Mouse (Mus musculus): ENCODE data around the gene Klkb1.
"Not testable (repeated sequence)": the region's sequence is repeated elsewhere in the genome, so short reads cannot be mapped to it uniquely, and the experiment has no call there.

Gene Klkb1

DNA sequence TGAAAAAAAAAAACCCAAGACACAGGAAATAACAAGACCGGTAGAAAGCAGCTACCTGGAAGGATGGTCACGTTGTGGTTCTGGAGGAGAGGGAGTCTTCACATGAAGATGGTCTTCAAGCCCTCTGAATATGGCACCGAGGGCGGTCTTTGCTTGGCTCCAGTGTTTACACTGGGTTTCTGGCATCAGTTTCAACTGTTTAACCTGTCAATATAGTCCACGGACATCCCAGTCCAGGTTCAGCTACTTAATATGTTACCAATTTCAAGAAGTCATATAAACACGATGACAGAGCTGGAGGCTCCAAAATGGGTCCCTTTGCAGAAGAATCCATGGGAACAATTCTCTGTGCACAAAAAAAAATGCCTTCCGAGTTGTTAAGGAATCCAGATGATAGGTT, at the start of gene Klkb1:
Gene Klkb1, minus strand, starts transcription at position 173 of the 400 bp plus-strand sequence.
- DNase-seq (ENCODE audit: extremely low read depth, low read depth), result no peak

DNA sequence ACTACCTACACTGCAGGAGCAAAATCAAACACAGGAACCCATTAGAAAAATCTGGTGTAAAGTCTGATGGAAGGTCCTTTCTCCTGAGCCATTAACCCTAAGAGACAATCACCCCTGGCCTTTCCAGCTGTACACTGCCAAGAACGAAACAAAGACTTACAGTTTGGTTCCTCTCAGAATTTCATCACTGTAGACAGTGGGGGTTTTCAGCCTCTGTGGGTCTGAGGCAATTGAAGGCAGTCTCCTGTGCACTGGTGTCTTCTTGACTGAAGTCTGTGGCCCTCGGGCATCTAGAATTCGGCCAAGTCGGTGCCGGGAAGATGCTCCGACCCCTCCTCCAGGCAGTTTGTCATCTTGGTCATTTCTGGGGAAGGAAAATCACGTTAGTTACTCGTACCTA, 49.6 kb upstream of the Klkb1 start:
- DNase-seq (ENCODE audit: extremely low read depth, low read depth), result no peak

DNA sequence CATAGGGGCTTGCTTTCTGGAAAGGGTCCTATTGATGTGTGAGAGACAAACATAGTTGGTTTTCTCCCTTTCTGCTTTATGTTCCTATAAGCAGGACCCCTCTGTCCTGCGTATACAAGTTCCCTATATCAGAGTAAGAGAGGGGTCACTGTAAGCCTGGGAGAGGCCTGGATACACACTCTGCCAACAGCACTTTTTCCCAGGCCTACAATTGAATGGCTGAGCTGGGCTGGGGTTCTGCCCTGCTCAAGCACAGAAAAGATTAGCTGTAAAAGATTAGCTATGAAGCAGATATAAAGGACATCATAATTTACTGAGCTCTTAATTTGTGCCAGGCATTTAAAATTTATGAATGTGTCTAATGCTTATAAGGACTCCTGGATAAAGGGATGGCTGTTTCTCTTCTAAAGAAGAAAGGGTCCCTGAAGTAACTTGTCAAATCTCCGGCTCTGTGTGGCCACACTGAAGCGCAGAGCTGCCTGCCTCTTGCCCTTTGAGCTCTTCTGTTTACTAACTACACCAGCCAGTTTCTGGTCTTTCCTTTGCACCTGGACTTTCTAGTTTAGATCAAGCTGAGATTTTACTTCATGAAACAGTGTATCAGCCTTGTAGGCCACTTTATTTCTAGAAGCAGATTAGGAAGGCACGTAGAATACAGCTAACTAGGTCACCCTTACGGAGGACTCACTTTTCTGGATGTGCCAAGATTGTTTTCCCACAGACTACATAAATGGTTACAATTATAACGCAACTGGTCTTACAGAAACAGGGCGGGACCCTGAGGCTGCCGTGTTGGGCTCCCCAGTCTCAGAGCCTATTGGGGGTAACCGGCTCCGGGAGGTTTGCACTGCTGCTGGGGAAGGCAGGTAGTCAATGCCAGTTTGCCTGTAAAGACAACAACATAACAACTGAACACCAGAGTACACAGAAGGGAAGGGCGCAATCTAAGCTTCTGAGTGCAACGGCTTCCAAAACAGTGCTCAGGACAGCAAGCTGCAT, 47.3 kb upstream of the Klkb1 start:
- DNase-seq (ENCODE audit: extremely low read depth, low read depth), result no peak

DNA sequence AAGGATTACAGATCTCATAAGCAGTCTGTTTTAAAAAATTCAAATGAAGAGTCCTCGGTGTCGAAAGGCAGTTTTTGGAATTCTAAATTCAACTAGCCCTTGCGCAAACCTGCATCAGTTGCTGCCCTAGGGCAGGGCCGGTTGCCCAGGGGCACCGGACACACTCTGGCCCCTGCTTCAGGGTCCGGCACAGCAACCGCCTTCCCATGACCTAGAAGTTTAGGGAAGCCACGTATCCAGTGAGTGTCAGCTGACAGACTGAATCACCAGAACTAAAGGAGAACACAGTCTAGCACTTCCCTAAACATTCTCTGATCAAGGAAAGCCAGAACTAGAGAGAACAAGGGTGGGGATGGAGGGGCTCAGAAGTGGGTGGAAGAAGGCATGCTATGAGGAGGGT, 38.8 kb upstream of the Klkb1 start:
- DNase-seq (ENCODE audit: extremely low read depth, low read depth), result no peak

DNA sequence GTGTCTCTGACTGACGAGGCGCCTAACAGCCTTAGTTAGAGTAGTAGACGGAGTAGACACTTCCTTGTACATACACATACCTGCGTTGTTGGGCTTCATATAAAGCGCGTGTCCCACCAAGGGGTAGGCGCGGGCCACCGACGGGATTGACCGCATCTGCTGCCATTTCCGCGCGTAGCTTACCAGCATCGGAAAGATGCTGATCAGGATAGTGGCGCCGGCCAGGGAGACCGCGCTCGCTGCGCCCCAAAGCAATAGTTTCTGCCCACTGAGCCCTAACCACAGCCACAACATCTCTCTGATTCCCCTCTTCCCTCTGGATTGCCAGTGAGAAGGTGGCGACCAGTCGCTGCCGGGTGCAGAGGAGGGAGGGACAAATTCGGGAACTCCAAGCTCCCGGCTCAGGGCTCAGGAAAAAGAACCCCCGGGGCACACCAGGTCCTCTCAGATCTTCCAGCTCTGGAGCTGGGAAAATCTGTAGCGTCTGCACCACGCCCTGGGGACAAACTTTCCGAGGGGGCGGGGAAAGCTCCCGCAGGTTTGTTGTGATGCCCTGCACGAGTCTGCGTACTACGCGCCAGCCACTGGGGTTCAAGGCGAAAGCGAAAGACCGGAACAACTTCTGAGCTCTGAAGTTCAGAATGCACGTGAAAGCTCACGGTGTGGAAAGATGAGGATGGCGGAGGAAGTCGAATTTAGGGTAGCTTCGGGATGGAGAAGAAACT, 38.2 kb upstream of the Klkb1 start, which contains the start of gene Cyp4v3:
Gene Cyp4v3, minus strand, starts transcription at position 532 of the 725 bp plus-strand sequence.
- no peak for DNase-seq (ENCODE audit: extremely low read depth, low read depth)

DNA sequence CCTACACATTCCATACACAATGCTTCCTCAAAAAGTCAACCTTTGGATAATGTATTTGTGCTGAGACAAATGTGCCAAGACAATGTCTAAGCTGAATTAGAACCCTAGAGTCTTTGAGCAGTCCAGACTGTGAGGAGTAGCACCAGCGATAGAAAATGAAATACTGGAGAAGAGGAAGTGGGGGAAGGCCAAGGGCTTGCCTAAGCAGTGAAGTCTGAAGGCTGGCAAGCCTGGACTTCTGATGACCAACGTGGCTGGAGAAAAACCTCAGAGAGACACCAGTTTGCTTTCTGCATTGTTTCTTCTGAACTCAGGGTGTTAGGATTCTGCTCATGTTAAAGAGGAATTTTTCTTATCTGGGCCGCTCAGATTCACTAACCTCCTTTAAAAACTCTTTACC, 36.2 kb upstream of the Klkb1 start:
- DNase-seq (ENCODE audit: extremely low read depth, low read depth), result no peak

DNA sequence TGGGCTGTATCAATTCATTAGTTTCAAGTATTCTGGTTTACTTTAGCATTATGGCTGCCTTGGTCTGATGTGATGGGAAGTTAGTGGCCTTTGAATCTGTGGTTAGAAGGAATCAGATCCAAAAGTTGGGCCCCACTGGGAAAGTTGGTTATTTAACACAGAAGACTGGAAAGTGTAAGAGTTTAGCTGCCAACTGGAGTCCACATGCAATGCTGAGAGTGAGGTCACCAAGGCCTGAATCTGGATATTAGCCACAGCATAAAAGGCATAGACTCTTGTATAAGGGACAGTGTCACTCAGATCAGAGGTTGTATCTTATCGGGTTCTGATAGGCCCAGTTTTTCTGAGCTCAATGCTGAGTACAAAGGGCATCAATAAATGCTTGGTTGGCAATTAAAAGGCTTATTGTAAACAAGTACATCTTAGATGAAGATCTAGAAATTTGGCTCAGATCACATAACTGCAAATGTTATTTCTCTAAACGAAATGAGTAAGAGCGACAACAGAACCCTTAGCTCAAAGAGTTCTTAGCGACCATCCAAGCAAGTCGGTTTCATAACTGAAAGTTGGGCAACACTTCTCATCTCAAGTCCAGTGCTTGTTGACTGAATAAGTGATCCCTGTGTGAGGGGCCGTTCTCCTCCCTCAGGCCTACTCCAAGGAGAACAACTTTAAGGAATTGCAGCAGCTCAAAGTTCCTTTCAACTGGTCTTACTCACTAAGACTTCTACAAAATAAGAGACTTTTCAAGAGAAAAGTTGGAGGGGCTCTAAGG, 34.7 kb upstream of the Klkb1 start:
- no peak for DNase-seq (ENCODE audit: extremely low read depth, low read depth)

DNA sequence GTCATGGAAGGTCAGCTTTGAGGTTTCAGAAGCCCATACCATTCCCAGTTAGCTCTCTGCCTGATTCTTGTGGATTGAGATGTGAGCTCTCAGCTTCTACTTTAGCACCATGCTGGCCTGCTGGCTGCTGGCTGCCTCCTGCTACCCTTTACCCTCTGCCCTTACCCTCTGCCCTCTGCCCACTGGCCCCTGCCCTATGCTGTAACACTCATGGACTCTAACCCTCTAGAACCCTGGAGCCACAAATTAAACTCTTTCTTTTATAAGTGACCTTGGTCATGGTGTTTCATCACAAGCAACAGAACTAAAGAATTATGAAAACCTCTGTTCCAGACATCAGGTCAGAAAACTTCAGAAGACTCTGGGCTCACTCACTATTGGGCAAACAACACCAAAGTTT, 32.4 kb upstream of the Klkb1 start:
- DNase-seq (ENCODE audit: extremely low read depth, low read depth), result not testable (repeated sequence)

DNA sequence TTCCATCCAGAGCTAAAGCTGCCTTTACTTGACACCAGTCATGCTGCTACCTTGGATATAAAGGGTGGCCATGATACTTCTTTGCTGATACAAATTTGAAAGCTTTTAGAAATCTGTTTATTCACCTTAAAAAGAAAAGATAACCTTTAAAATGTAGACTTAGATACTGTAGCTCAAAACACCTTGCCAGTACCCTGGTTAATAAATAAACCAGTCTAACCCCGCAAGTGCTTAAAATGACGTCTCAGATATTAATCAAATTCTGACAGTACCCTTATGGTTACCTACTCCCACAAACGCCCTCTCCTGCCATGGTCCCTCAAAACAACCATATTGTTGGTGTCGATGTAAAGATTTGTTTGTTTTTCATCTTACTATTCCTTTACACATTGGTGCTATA, 29.5 kb upstream of the Klkb1 start:
- DNase-seq (ENCODE audit: extremely low read depth, low read depth), result no peak

DNA sequence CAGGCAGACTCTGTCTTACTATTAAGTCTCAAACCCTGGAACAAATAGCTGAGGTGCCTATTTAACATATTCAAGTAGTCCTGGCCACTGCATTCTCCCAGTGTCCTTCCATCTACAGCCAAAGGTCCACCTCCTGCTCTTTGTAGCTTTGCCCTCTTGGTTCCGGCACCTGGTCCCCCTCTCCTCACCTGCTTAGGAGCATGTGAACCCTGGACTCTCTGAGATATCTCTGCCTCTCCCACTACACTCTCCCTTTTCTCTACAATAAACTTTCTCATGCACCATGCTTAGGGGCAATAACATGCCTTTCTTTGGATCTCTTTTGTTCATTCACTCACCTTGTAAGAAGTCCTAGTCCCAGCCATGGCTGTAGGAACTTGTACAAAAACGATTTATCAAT, 26.7 kb upstream of the Klkb1 start:
- DNase-seq (ENCODE audit: extremely low read depth, low read depth), result no peak

DNA sequence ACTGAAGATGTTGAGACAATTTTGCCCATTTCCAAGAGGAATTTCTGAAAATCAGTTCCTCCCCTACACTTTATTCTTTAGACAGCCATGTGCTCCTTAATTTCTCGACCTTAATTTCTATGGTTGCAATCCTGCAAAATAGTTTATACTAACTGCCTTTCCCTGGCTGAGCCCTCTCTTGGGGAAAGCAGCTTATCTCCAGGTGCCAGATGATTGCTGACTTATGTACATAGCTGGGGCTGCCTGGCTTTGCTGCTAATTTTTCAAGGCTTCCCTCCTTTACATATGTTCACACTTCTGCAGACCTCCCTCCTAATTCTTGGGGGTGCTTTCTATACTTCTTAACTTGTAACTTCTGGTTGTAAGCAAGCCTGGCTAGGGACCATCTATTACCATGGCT, 26.3 kb upstream of the Klkb1 start:
- no peak for DNase-seq (ENCODE audit: extremely low read depth, low read depth)

DNA sequence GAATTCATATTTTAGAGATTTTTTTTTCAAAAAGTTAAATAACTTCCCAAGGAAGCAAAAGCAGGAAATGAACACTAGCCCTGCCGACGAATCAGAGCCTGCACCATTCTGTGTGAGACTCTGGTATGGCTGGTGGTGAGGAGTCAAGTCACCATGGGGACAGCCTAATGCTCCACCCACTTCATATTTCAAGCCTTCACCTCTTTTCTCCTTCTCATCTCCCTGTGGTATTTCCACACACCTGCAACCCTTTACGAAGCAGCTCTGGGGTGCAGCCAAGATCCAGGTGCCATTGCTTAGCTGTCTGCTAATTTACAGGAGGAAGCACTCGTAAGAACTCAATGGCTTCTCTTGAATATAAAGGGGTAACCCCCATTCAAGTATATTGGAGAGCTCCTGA, 16.3 kb upstream of the Klkb1 start:
- DNase-seq (ENCODE audit: extremely low read depth, low read depth), result no peak

DNA sequence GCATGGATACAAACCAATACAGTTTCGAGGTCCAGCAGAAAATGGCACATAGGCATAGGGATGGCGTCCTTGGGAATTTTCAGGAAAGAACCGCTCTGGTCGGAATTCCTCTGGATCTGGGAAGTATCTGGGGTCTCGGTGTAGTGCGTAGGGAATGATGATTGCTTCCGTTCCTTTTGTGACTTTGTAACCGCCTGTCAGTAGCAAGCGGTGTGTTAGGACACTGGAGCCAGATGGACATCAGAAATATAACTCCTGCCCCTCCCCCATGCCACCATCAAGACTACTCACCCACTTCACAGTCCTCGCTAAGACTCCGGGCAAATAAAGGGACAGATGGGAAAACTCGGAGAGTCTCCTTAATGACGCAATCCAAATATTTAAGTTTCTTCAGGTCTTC, 13.7 kb upstream of the Klkb1 start, which contains the start of gene Gm45753:
Gene Gm45753, minus strand, starts transcription at position 101 of the 400 bp plus-strand sequence.
- DNase-seq (ENCODE audit: extremely low read depth, low read depth), result no peak

DNA sequence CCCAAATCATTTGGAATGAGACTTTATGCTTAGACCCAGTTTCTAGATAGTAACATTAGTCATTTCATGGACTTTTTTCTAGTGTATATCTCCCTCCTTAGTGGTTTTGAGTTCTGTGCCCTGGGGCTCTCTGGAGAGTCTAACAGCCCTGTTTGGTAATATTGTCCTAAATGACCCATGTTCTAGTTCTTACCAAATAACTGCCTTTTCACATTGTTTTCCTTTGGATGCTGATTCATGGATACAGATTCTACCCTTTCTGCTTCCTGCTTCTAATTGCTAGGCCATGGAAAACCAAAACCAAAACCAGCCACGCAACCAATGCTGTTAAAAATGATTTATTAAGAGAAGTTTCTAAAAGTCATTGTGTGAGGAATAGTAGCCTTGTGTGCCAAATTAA, 10.8 kb upstream of the Klkb1 start:
- no peak for DNase-seq (ENCODE audit: extremely low read depth, low read depth)

DNA sequence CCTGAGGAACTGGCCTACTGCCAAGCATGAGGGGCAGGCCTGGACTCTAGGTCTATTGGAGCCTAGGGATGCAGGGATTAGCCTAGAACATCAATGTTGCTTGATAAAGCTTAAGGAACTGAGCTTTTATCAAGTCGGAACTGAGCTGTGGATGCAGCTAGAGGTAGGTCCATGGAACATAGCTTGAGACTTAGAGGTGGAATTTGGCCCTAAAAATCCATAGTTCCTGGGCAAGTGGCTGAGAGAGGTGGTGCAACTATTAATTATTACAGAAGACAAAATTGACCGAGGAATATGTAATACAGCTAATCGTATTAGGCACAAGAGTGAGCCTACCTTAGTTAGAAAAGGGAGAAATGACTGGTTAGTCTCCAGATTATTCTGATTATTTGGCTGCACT, 9.7 kb upstream of the Klkb1 start:
- no peak for DNase-seq (ENCODE audit: extremely low read depth, low read depth)

DNA sequence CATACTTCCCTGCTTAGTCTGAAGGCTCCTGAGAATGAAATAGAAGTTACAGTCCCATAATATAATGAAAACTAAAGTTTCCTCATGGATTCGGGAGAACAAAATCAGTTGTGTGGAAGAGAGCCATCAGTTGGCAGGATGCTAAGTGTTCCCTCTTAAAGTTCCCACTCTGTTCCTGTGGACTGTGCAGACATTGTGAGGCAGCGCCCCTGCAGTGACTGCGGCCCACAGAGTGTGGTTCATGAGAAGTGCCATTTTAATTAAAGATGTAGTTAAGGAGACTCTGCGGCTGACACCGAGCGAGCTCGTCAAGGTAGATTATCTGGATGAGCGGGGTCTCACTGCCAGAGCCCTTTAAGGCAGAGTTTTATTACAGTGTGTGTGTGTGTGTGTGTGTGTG, 7.7 kb upstream of the Klkb1 start:
- DNase-seq (ENCODE audit: extremely low read depth, low read depth), result no peak

DNA sequence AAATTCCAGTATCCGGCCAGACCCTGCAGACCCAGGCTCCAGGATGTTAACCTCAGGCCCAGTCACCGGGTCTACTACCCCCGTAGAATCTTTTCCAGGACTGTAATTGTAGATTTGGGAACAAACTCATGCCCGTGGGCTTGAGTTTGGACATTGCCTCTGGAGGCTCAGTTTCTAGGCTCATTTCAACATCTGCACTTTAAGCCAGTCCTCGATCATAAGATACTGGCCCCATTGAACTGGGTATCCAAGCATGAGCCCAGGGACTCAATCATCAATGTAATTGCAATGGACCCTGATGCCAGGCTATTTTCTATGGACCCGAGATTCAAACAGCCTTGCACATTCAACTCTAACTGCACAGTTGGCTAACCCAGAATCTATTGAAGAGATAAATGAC, 617 bp upstream of the Klkb1 start:
- DNase-seq (ENCODE audit: extremely low read depth, low read depth), result no peak

DNA sequence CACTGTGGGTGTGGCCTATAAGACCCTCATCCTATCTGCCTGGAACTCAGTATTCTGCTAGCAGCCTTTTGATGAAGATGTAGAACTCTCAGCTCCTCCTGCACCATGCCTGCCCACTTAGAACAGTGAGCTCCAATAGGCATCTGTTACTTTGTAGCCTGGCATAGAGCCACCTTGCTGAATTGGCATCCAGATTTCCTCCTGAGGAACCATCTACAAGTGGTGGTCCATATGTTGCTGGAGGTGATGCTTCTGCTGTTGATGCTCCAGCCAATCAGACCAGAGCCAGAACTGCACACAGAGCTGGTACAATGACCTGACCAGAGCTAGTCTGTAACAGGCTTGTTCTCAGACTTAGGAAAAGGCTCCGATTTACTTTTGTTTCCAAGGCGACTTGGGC, 2.9 kb downstream of the Klkb1 start:
- no peak for DNase-seq (ENCODE audit: extremely low read depth, low read depth)

DNA sequence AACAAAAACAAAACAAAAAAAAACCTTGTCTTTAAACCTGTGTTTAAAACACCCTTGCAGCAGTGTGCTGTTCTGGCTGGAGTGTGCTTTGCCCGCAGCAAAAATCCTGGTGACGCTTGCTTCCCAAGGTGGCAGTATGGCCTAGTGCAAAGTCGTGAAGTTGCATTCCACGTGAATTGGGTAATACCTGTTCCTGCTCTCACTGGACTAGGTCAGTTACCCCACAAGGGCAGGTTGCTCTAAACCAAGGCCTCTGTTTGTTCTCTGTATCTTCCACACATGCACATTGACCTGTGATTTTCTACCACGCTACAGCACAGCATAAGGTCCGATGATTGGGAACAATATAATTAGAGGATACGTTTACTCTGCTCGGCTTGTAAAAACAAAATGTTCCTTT, 13.0 kb downstream of the Klkb1 start:
- no peak for DNase-seq (ENCODE audit: extremely low read depth, low read depth)

DNA sequence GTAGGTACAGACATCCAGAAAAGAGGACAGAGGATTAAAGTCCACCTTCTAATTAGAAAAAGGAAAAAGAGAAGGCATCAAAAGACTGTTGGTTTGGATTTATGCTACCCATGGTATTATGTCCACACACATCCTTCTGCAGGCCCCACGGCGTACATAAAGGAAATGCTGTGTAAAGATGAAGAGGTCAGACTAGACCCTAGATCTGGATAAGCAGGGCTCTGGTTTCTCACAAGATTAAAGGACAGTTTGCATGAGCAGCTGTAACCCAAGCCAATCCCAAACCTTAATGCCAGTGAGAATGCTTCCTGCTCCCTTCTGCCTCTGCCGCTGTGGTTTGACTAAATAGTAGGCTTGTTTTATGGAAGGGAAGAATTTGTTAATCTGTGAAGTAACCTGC, 17.2 kb downstream of the Klkb1 start:
- no peak for DNase-seq (ENCODE audit: extremely low read depth, low read depth)

DNA sequence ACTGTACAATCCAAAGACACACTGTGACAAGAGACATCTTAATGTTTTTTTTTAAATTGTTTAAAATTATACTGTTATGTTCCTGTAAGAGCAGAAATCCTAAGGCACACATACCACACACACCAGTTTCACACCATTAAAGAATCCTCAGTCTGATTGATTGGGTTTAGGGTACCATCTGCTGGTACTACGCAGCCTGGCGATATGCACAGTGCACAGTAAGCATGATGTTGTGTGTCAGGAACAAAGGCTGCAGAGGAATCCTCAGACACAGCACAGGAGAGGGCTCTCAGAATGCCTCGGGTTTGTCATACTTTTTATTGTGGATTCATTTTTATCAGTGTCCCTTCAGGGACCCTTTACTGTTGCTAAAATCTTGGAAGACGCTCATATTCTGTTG, 20.3 kb downstream of the Klkb1 start:
- DNase-seq (ENCODE audit: extremely low read depth, low read depth), result no peak

DNA sequence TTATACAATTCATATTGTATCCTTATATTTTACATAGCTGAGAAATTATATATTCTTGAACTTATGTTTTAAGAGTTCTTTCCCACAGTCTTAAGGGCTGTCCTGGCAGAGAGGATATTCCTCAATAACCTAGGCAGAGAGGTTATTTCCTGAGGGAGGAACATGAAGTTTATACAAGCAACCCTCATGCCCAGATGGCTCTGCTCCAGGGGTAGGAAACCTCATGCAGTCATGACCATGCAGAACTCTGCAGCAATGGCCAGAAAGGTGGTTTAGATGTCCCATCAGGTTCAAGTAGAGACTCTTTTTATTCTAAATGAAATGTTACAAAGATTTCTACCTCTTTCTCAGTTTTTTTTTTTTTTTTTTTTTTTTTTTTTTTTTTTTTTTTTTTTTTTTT, 25.6 kb downstream of the Klkb1 start:
- DNase-seq (ENCODE audit: extremely low read depth, low read depth), result no peak
